Mouse (Mus musculus) fat pad, adult 2 months (tissue): ENCODE results near the gene Tcf7l2.
A peak's percentile ranks its signal among the peaks of the same experiment; 100 is the strongest.

Experiments
- DNase-seq: peaks from one replicate; pipeline ENCODE4 v3.0.0-alpha.2; 2011; ENCODE audit warnings: low read depth, low spot score; ENCODE audit errors: extremely low read depth

Gene Tcf7l2

GRCm38 (mm10) chr19:55755462-55755861 is 13.8 kb downstream of the Tcf7l2 start:
- no peak for DNase-seq

- DNase-seq: no peak
Measured at GRCm38 (mm10) chr19:55756707-55757106, 15.1 kb downstream of the Tcf7l2 start.

- no peak for DNase-seq
Measured at GRCm38 (mm10) chr19:55757403-55757802, 15.8 kb downstream of the Tcf7l2 start.

- no peak for DNase-seq
Measured at GRCm38 (mm10) chr19:55758158-55758557, 16.5 kb downstream of the Tcf7l2 start.

- no peak for DNase-seq
Measured at GRCm38 (mm10) chr19:55759006-55759405, 17.4 kb downstream of the Tcf7l2 start.

GRCm38 (mm10) chr19:55761086-55761485 is 19.5 kb downstream of the Tcf7l2 start:
- DNase-seq: no peak

GRCm38 (mm10) chr19:55762187-55762586 is 20.6 kb downstream of the Tcf7l2 start:
- no peak for DNase-seq

GRCm38 (mm10) chr19:55765814-55766213 is 24.2 kb downstream of the Tcf7l2 start:
- no peak for DNase-seq

- no peak for DNase-seq
Measured at GRCm38 (mm10) chr19:55767104-55767503, 25.5 kb downstream of the Tcf7l2 start.

- DNase-seq: no peak
Measured at GRCm38 (mm10) chr19:55767579-55767978, 26.0 kb downstream of the Tcf7l2 start.

GRCm38 (mm10) chr19:55768246-55768645 is 26.6 kb downstream of the Tcf7l2 start:
- no peak for DNase-seq

GRCm38 (mm10) chr19:55768889-55769288 is 27.3 kb downstream of the Tcf7l2 start:
- DNase-seq: no peak

- DNase-seq: no peak
Measured at GRCm38 (mm10) chr19:55774334-55774733, 32.7 kb downstream of the Tcf7l2 start.

- no peak for DNase-seq
Measured at GRCm38 (mm10) chr19:55774824-55775223, 33.2 kb downstream of the Tcf7l2 start.

- DNase-seq: peak; percentile 86
Measured at GRCm38 (mm10) chr19:55779871-55780270, 38.3 kb downstream of the Tcf7l2 start.

GRCm38 (mm10) chr19:55781087-55781486 is 39.5 kb downstream of the Tcf7l2 start:
- DNase-seq: no peak

- DNase-seq: no peak
Measured at GRCm38 (mm10) chr19:55781681-55782080, 40.1 kb downstream of the Tcf7l2 start.

- DNase-seq: peak; percentile 92
Measured at GRCm38 (mm10) chr19:55784796-55785418, 43.3 kb downstream of the Tcf7l2 start.

- DNase-seq: no peak
Measured at GRCm38 (mm10) chr19:55787420-55787819, 45.8 kb downstream of the Tcf7l2 start.

GRCm38 (mm10) chr19:55788285-55788904 is 46.8 kb downstream of the Tcf7l2 start:
- no peak for DNase-seq

GRCm38 (mm10) chr19:55788905-55789295 is 47.3 kb downstream of the Tcf7l2 start:
- no peak for DNase-seq

- DNase-seq: no peak
Measured at GRCm38 (mm10) chr19:55789838-55790237, 48.2 kb downstream of the Tcf7l2 start.

GRCm38 (mm10) chr19:55791293-55791692 is 49.7 kb downstream of the Tcf7l2 start:
- no peak for DNase-seq
